Mouse (Mus musculus) hematopoietic stem cell, adult 5-6 weeks (primary cell): ENCODE data around the gene Calm4. TPM values are rescaled to one million over a fixed set of nuclear protein-coding genes. Genes with fewer than 3 reads are reported as not detected.

ENCODE experiments used
- ATAC-seq, 2 experiments: fragments of 125-278 bp in 1 of 2; replicated peaks in 1 of 2; 2 replicates each; pipeline ENCODE4 v1.8.0; 2016 to 2017; ENCODE audit warnings: inconsistent platforms in 2 of 2, mild to moderate bottlenecking in 2 of 2, moderate number of reproducible peaks in 2 of 2, low read depth in 1 of 2, moderate TSS enrichment in 1 of 2; ENCODE audit not compliant: low FRiP score in 2 of 2, poor library complexity in 2 of 2, severe bottlenecking in 2 of 2, insufficient read depth in 1 of 2, low TSS enrichment in 1 of 2
- total RNA-seq: library from RNA; stranded (forward); fragments of 172-1452, 232-1000 nt; gene quantifications from 2 replicates; pipeline ENCODE4 v1.2.3, GENCODE M21; 2017

Gene Calm4
- total RNA-seq, 1 experiment from 2014 or later: 2.3 TPM

GRCm38 (mm10) chr13:3840662-3841061, 3.1 kb downstream of the Calm4 start:
- ATAC-seq: 0 out of 4 replicates have a peak, but pooled peaks of 1 of the 2 experiments have one; percentile 5

- no peak for ATAC-seq
These were observed 12.8 kb downstream of the Calm4 start for GRCm38 (mm10) chr13:3850330-3850729.

- ATAC-seq: peak; percentile 97 to 98
These were observed 16.2 kb downstream of the Calm4 start, which contains the start of gene Calm5 for GRCm38 (mm10) chr13:3853648-3854333. Gene Calm5 (plus strand): TSS chr13:3854173.

DNA sequence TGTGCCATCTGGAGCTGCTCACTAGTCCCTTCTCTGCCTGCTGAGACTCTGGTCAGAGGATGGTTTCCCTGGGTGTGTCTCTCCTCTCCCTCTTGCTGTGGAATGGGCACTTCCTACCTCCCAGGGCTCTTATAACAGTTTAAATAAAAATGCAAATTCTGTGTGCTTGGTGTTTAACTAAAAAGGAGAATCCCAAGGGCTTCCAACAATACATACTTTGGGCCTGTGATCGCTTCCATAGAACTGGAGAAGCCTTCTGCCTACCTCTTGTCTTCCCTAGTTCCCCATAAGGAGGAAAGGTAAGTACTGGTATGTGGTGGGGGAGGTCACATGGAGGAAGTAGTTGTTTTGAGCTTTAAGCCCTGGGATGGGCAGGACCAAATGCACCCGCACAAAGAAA, 17.3 kb downstream of the Calm4 start:
- no peak for ATAC-seq

GRCm38 (mm10) chr13:3856252-3856651, 18.7 kb downstream of the Calm4 start:
- ATAC-seq: no peak

- ATAC-seq: no peak
These were observed 23.7 kb downstream of the Calm4 start for GRCm38 (mm10) chr13:3861251-3861650.

DNA sequence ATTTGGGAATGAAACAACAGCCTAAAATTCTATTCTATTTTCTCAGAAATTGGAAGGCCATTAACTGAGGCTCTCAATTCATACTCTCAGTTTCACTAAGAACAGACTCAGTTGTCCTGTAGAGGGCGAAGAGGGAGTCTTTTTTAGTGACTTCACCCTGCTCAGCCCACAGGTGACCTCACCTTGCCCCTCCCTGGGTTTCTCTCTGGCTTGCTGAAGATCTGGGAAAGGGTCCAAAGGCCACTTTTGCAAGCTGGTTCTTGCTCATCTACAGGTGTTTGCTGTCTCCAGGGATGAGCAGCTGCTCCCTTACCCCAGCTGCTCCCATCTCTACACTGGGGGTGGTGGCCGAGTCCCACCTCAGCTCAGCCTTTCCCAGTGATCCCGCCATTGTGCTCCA, 24.8 kb downstream of the Calm4 start:
- no peak for ATAC-seq

- ATAC-seq: peak in 1 of 2 experiments; percentile 34; a peak in 1 of 4 replicates
These were observed 25.5 kb downstream of the Calm4 start for GRCm38 (mm10) chr13:3862922-3863580.

GRCm38 (mm10) chr13:3865648-3866354, 28.2 kb downstream of the Calm4 start:
- ATAC-seq: peak; percentile 21 to 51; a peak in 1 of 4 replicates

- ATAC-seq: no peak
These were observed 28.9 kb downstream of the Calm4 start for GRCm38 (mm10) chr13:3866355-3867052.

GRCm38 (mm10) chr13:3867158-3867557, 29.6 kb downstream of the Calm4 start:
- ATAC-seq: no peak; a peak in 1 of 4 replicates

DNA sequence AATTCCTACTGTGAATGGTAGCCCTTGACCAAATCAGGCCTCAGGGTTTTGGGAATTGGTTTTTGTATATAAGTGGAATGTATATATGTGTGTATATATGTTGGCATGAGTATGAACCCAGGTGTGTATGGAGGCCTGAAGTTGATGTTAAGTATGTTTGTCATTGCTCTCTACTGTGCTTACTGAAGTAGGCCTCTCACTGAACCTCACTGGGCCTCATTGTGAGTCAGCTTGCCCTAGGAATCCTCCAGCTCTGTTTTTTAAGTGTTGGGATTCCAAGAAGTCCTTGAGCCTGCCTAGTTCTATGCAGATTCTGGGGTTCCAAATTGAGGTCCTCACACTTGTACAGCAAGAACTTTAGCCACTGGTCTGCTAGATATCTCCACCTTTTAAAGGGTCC, 32.3 kb downstream of the Calm4 start:
- ATAC-seq: no peak

DNA sequence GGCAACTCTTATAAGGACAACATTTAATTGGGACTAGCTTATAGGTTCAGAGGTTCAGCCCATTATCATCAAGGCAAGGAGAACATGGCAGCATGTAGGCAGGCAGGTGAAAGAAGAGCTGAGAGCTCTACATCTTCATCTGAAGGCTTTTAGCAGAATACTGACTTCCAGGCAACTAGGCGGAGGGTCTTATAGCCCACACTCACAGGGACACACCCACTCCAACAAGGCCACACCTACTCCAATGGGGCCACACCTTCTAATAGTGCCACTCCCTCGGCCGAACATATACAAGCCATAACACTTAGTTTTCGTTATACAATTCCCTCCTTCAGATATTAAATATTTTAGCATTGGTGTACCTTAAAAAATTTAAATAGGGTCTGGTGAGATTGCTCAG, 35.3 kb downstream of the Calm4 start:
- ATAC-seq: no peak

DNA sequence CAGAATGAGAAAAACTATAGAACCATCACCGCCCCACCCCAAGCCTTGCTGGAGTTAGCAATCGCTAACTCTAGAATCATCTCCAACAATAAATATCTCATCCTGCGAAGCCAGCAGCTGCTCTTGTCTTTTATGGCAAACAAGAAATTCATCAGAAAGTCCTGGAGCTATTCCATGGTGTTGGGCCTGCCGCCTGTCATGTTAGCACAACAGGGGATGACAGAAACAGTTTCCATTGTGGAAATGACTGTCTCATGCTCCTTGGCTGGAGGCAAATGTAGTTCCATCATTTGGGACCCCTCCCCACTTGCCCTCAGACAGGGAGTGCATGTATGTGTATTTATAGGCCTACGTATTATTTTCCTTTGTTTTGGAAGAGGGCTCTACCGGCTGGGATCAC, 38.9 kb downstream of the Calm4 start:
- ATAC-seq: no peak

DNA sequence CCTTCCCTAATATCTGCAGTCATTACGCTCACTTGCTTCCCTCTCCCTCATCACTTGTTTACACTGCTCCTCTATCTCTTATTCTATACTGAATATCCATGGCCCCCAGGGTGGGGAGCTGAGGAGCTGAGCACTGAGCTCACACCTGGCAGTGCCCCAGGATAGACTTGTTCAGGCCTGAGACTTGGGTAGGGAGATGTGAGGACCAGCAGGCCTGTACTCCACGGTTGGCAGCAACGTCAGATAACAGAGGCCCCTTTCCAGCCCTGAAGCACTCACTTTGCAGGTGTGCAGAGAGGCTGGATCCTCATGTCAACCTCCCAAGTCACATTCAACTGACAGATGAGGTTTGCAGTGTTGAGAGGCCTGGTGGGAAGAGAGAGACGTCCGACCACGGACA, 39.6 kb downstream of the Calm4 start:
- no peak for ATAC-seq

GRCm38 (mm10) chr13:3877679-3878220, 40.2 kb downstream of the Calm4 start:
- ATAC-seq: no peak

DNA sequence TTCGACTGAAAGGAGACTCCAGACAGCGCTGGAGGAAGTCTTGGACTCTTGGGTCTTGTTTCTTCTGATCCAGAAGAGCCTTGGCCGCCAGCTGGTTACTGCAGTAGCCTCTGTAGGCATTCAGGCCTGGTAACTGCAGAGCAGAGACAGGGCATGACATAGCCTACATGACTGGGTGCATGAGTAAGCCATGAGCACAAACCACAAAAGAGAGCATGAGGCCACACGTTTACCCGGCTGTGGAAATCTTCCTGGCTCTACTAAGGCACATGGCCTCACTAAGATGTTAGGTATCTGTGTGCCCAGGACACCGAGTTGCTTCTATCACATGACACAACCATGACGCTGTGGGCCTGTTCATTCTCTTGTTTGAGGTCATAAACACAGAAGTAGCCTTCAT, 49.1 kb downstream of the Calm4 start:
- no peak for ATAC-seq
